Mouse (Mus musculus) adrenal gland, adult (tissue): ENCODE measurements around the gene Coro2b.

Source experiments
- DNase-seq, 2 experiments: peaks; one replicate each; pipeline ENCODE4 v3.0.0; 2022 to 2023; ENCODE audit warnings: low spot score in 1 of 2; ENCODE audit not compliant: inconsistent age in 2 of 2

The Coro2b gene

GRCm38 (mm10) chr9:62540166-62540565 lies 3.3 kb upstream of the Coro2b start:
- no peak for DNase-seq

- DNase-seq = no peak
These were observed 2.4 kb upstream of the Coro2b start for GRCm38 (mm10) chr9:62539251-62539711.

GRCm38 (mm10) chr9:62537941-62538340 lies 1.1 kb upstream of the Coro2b start:
- no peak for DNase-seq

GRCm38 (mm10) chr9:62536119-62536654 lies 657 bp downstream of the Coro2b start:
- peak in 1 of 2 experiments; percentile 62 for DNase-seq

DNA sequence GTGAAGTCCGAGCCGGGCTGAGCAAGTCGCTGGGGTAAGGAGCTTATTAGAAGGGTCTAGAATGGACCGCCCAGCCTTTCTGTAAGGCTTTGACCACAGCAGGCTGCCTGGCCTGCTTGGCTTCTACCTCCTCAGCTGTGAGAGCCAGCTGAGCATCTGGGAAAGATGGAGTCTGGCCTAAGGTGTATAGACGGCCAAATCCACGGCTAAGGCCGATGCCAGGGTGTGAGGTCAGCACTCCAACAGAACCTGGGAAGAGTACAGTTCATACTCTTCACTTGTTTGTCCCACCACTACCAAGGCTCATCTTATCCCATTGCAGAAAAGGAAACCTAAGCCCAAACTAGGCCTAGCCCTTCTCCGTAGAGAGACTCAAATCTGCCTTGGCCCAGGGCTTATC lies 1.3 kb downstream of the Coro2b start:
- no peak for DNase-seq

DNA sequence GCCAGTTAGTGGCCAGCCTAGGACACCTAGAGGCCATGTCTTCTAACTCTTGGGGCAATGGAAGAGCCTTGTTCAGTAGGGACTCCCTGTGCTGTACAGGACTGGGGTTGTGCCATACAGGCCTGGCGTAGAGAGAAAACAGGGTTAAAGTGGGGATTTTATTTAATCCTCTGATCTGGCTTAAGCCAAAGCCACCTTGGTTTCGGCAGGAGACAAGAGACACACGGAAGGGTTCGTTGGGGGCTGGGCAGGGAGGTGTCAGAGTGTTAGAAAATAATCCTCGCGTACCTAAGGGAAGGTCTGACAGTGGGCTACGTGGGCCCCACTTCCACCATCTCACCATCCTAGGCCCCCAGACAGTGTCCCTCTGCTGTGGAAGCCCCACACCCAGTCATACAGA lies 2.2 kb downstream of the Coro2b start:
- no peak for DNase-seq

DNA sequence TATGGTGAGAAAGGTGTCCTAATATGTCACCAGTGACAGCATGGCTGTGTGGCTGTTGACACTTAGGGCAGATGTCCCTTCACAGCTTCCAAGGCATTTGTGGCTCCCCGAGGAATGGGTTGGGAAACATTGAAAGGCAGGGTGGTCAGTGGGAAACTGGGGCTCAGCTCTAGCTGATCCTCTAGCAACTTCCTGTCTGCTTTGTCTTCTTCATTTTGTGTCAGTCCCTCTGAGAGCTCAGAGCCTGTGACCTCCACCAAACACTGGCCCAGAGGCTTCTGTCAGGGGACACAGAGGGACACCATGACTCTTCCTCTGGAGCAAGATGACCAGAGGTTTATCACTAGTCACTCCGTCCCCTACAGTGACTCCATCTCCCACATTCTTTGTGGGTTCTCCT lies 2.7 kb downstream of the Coro2b start:
- no peak for DNase-seq

DNA sequence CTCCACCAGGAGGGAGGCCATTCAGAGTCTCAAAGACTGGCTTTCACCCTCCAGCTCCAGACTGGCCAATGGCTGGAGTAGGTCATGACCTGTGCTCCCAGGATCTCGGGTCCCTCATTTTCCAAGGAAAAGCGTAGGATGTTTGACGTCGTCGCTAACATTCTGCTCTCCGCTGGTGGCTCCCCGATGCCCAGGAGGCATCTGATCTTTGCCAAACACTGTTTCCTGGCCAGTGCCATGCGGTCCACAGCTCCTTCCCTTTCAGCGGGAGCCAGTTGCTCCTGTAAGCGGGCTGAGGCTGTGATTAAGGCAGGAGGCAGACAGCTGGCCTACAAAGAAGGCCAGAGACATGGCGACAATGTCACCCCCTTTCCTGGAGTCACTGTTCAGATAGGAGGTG lies 4.0 kb downstream of the Coro2b start:
- DNase-seq = no peak

- peak in 1 of 2 experiments; percentile 74 for DNase-seq
These were observed 5.2 kb downstream of the Coro2b start for GRCm38 (mm10) chr9:62531459-62532275.

GRCm38 (mm10) chr9:62528527-62528926 lies 8.3 kb downstream of the Coro2b start:
- no peak for DNase-seq

- DNase-seq = no peak
These were observed 10.0 kb downstream of the Coro2b start for GRCm38 (mm10) chr9:62526858-62527257.

DNA sequence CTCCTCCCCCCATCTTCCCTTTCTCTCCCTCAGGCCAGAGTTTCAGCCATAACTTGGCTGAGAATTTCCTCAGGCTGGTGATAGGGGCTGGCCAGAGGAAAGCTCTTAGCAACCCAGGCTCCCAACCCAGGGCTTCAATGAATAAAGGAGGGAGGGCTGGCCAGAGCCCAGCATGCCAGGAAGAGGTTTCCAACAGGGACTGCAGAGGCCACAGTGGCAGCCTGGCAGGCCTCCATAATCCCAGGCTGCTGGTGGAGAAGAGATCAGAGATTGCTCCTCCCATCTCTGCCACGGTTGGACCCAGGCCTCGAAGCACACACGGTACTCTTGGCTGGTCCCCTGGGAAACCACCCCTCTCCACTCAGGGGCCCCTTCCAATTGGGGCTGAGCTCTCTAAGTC lies 10.4 kb downstream of the Coro2b start:
- DNase-seq = peak in 1 of 2 experiments; percentile 55

GRCm38 (mm10) chr9:62524761-62525308 lies 12.0 kb downstream of the Coro2b start:
- DNase-seq = no peak

GRCm38 (mm10) chr9:62522791-62523471 lies 13.9 kb downstream of the Coro2b start:
- DNase-seq = peak; percentile 61 to 72

- DNase-seq = peak; percentile 45 to 67
These were observed 14.6 kb downstream of the Coro2b start for GRCm38 (mm10) chr9:62522211-62522610.

DNA sequence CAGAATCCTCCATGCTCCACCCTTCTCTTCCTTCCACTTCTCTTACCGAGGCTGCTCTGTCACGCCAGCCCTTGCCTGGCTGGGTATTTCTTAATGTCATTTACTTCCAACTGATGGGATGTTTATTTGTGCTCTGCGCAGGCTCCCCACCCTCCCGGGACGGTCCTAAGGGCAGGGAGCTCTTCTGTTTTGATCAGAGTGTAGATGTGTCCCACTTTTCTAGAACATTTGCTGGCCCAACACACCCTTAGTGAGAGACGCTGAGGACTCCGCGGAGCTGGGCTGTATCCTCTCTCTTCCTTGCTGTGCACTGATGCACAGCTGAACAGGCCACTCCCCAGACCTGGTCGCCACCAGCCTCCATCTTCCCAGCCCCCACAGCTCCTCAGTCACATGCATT lies 15.3 kb downstream of the Coro2b start:
- no peak for DNase-seq

GRCm38 (mm10) chr9:62520933-62521332 lies 15.9 kb downstream of the Coro2b start:
- no peak for DNase-seq

- no peak for DNase-seq
These were observed 16.9 kb downstream of the Coro2b start for GRCm38 (mm10) chr9:62519787-62520503.

DNA sequence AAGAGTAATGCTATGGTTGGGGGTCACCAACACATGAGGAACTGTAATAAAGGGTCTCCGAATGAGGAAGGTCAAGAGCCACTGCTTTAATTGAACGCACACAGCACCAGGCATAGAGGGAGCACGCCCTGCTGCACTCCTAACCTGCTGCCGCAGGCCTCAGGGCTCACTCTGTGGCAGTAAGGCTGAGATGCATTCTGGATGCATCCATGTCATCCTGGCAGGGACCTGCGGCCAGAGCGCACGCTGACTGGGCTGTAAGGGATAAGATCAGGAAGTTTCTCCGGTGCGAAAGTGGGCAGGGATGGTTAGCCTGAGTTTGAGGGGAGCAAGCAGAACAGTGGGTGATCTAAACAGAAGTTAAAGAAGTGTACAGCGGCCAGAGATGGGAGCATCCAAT lies 17.5 kb downstream of the Coro2b start:
- DNase-seq = no peak

GRCm38 (mm10) chr9:62518572-62518971 lies 18.3 kb downstream of the Coro2b start:
- no peak for DNase-seq
